Mouse (Mus musculus): ENCODE results near the gene Map6.

DNA sequence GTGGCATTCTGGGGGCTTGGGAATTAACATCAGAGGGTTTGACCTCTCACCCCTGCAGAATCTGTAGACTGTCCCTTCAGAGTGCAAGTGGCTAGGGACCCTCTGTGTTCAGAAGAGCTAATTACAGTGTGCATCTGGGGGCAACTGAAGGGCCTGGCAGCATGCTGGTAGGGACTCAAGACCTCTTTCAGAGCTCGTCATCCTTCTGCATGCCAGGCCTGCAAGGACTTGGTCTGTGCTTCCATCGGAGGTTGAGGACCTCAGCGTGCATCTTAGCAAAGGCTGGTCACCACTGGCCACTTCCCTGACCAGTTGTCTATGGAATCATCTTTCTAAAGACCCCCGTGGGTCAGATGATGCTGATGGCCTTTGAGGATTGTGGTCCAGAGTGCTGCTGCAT is 76.3 kb downstream of the Map6 start:
- TF ChIP-seq CTCF (IDR thresholded peaks at IDR 0.05; ENCODE audit: extremely low read depth, insufficient read depth, insufficient read length, insufficient replicate concordance): no peak
- TF ChIP-seq POLR2A (IDR thresholded peaks at IDR 0.05; ENCODE audit: low read depth, low read length): no peak

Data from spleen, adult 2 months (tissue).